Mouse (Mus musculus) ES-E14 (cell line): ENCODE results near the gene Usp29.

Experiments used
- CHD2 ChIP-seq: IDR thresholded peaks from 2 replicates; pipeline ENCODE4 v1.6.1; 2014; ENCODE audit warnings: mild to moderate bottlenecking, low read depth, low read length, inconsistent platforms
- HCFC1 ChIP-seq: IDR thresholded peaks from 2 replicates; pipeline ENCODE4 v1.6.1; 2012; ENCODE audit warnings: low read length, inconsistent platforms, borderline replicate concordance; ENCODE audit not compliant: insufficient read depth
- MAFK ChIP-seq: IDR thresholded peaks from 2 replicates; pipeline ENCODE4 v1.6.1; 2014; ENCODE audit warnings: mild to moderate bottlenecking, low read depth, low read length, inconsistent platforms; ENCODE audit not compliant: insufficient read depth
- ZC3H11A ChIP-seq: IDR thresholded peaks from 2 replicates; pipeline ENCODE4 v1.6.1; 2012; ENCODE audit warnings: low read depth, mild to moderate bottlenecking, inconsistent platforms, low read length, borderline replicate concordance
- ZNF384 ChIP-seq: IDR thresholded peaks from 2 replicates; pipeline ENCODE4 v1.6.1; 2012; ENCODE audit warnings: low read depth, low read length, inconsistent platforms

- TF ChIP-seq ZC3H11A: no peak
- TF ChIP-seq MAFK: no peak
- TF ChIP-seq HCFC1: no peak
- TF ChIP-seq ZNF384: no peak
- no peak for TF ChIP-seq CHD2
Measured at GRCm38 (mm10) chr7:6860689-6861088, 130.3 kb downstream of the Usp29 start.
